Mouse (Mus musculus) kidney, adult 2 months (tissue): ENCODE data around the gene Htr1f.

Source experiments
- CTCF ChIP-seq: fragments of 200-500 bp; conservative IDR thresholded peaks from 2 replicates; pipeline ENCODE4 v1.5.1; 2011; ENCODE audit warnings: low read depth, mild to moderate bottlenecking, control low read depth, low read length, moderate library complexity, mixed read lengths; ENCODE audit not compliant: insufficient read depth, insufficient read length
- POLR2A ChIP-seq: fragments of 200-500 bp; IDR thresholded peaks from one replicate; pipeline ENCODE4 v1.6.1; 2011; ENCODE audit warnings: low read depth, low read length, control low read depth

DNA sequence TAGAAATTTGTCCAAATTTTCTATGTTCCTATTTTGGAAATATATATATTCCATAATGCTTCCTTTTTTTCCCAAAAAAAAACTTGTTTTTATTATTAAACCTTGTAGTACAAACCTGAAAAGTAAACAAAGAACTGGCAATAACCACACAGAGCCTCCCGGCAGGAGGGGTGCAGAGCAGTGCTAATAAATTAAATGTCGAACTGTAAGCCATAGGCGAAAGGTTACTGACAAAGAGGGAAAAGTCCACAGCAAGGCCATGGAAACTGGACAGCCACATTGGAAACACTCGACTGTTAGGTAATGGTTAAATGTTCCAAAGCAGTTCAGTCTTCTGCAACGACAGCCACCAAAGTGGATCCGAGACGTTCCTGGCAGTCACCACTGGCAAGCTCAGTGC is 87.5 kb downstream of the Htr1f start:
- TF ChIP-seq CTCF (no peak), POLR2A (no peak)
